Mouse (Mus musculus): ENCODE results near the gene Tspan12. TPM values are rescaled to one million over a fixed set of nuclear protein-coding genes. Genes with fewer than 3 reads are reported as not detected.
"Not testable (repeated sequence)": the region's sequence is repeated elsewhere in the genome, so short reads cannot be mapped to it uniquely, and the experiment has no call there.

Tspan12 gene
- polyA plus RNA-seq, 1 experiment = 2.2 TPM

DNA sequence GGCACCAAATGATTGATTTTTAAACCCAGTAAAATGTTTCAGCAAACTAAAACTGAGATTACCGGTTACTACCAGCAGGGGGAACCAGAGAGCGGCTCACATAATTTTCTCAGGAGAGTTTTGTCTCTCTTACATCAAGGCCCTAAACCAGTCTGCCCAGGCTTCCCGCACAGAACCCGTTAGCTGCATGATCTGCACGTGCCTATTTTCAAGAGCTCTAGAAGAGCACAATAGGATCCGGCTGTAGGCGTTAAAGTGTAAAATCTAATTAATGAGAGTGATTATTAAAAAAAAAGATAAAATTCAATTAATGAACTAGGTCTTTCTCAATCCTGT, 57.3 kb downstream of the Tspan12 start:
- Histone ChIP-seq H3K4me3 (ENCODE audit: low read depth, low read length) (no peak overlapping the region), H3K27me3 (ENCODE audit: control insufficient read depth, insufficient read depth, low read length, poor library complexity, severe bottlenecking) (no peaks in the 10 kb centered on the region), H3K9ac (ENCODE audit: low read depth, poor library complexity, severe bottlenecking) (no peak overlapping the region), H3K9me3 (replicated peaks; ENCODE audit: control insufficient read depth, insufficient read depth, low read length, poor library complexity, severe bottlenecking) (no peaks in the 10 kb centered on the region), H3K4me1 (ENCODE audit: control insufficient read depth, insufficient read depth, low read length) (no peaks in the 10 kb centered on the region), H3K36me3 (ENCODE audit: control insufficient read depth, insufficient read depth, low read length, poor library complexity, severe bottlenecking) (no peaks in the 10 kb centered on the region), H3K27ac (ENCODE audit: insufficient read depth, low read length) (no peak overlapping the region)
- TF ChIP-seq POLR2A (IDR thresholded peaks at IDR 0.05; ENCODE audit: insufficient read depth, low read length) = no peak
- TF ChIP-seq EP300 (IDR thresholded peaks at IDR 0.05; ENCODE audit: insufficient read depth, low read depth, low read length) = no peak
- TF ChIP-seq CTCF (IDR thresholded peaks at IDR 0.05; ENCODE audit: low read depth, low read length) = peak; percentile 15

DNA sequence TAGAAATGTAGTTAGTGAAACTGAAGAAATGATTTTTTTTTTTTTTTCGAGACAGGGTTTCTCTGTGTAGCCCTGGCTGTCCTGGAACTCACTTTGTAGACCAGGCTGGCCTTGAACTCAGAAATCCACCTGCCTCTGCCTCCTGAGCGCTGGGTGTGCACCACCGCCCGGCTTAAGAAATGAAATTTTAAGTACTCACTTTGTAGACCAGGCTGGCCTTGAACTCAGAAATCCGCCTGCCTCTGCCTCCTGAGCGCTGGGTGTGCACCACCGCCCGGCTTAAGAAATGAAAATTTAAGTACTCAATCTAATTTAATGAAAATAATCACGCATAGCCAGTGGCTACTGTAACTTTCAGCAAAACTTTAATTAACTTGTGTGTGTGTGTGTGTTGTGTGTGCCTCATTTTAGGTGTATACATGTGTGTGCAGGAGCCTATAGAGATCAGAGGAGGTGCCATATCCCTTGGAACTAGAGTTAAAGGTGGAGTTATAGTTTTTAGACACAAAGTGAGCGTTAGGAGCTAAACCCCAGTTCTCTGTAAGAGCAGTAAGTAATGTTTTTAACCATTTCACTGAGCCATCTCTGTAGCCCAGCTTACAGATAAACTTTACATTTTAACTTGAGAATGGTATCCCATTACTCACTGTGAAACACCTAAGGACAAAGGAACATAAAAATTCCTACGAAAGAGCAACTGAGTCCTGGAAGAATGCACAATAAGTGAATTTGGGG, 57.8 kb downstream of the Tspan12 start:
- Histone ChIP-seq H3K9me3 (replicated peaks; ENCODE audit: control insufficient read depth, insufficient read depth, low read length, poor library complexity, severe bottlenecking) (no peaks in the 10 kb centered on the region), H3K4me1 (ENCODE audit: control insufficient read depth, insufficient read depth, low read length) (no peaks in the 10 kb centered on the region), H3K36me3 (ENCODE audit: control insufficient read depth, insufficient read depth, low read length, poor library complexity, severe bottlenecking) (no peaks in the 10 kb centered on the region), H3K4me3 (ENCODE audit: low read depth, low read length) (no peak overlapping the region), H3K27me3 (ENCODE audit: control insufficient read depth, insufficient read depth, low read length, poor library complexity, severe bottlenecking) (no peaks in the 10 kb centered on the region), H3K9ac (ENCODE audit: low read depth, poor library complexity, severe bottlenecking) (no peak overlapping the region), H3K27ac (ENCODE audit: insufficient read depth, low read length) (no peak overlapping the region)
- no peak for TF ChIP-seq EP300 (IDR thresholded peaks at IDR 0.05; ENCODE audit: insufficient read depth, low read depth, low read length)
- TF ChIP-seq POLR2A (IDR thresholded peaks at IDR 0.05; ENCODE audit: insufficient read depth, low read length) = no peak
- TF ChIP-seq CTCF (IDR thresholded peaks at IDR 0.05; ENCODE audit: low read depth, low read length) = no peak

GRCm38 (mm10) chr6:21791307-21791706, 61.0 kb downstream of the Tspan12 start:
- TF ChIP-seq CTCF (IDR thresholded peaks at IDR 0.05; ENCODE audit: low read depth, low read length) = no peak
- no peak for TF ChIP-seq EP300 (IDR thresholded peaks at IDR 0.05; ENCODE audit: insufficient read depth, low read depth, low read length)
- no peak for TF ChIP-seq POLR2A (IDR thresholded peaks at IDR 0.05; ENCODE audit: insufficient read depth, low read length)
- Histone ChIP-seq H3K27me3 (ENCODE audit: control insufficient read depth, insufficient read depth, low read length, poor library complexity, severe bottlenecking) (no peaks in the 10 kb centered on the region), H3K4me1 (ENCODE audit: control insufficient read depth, insufficient read depth, low read length) (no peaks in the 10 kb centered on the region), H3K9ac (ENCODE audit: low read depth, poor library complexity, severe bottlenecking) (no peak overlapping the region), H3K36me3 (ENCODE audit: control insufficient read depth, insufficient read depth, low read length, poor library complexity, severe bottlenecking) (no peaks in the 10 kb centered on the region), H3K27ac (ENCODE audit: insufficient read depth, low read length) (no peak overlapping the region), H3K9me3 (replicated peaks; ENCODE audit: control insufficient read depth, insufficient read depth, low read length, poor library complexity, severe bottlenecking) (no peaks in the 10 kb centered on the region), H3K4me3 (ENCODE audit: low read depth, low read length) (no peak overlapping the region)

DNA sequence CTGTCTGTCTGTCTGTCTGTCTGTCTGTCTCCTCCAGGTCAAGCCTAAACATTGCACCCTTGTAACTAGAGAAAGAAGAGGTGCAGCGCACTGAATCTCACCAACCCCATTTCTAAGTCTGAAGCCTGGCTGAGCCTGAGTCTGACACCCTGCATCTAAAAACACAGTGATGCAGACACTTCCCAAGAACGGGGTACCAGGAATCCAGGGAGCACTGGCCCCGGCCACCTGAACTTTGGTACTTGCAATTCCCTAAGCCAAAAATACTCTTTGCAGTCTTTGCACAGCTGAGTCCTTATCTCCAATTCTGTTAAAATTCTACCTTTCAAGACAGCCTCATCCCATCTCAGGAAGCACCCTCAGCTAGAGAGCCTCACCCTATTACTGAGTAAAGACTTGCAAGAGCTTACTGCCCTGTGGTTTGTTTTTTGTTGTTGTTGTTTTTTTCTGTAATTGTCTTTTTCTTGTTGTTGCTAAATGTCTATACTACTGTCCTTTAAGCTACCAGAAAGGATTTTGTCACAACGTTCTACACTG, 61.7 kb downstream of the Tspan12 start:
- Histone ChIP-seq H3K9ac (ENCODE audit: low read depth, poor library complexity, severe bottlenecking) (no peak overlapping the region), H3K27ac (ENCODE audit: insufficient read depth, low read length) (no peak overlapping the region), H3K9me3 (replicated peaks; ENCODE audit: control insufficient read depth, insufficient read depth, low read length, poor library complexity, severe bottlenecking) (peaks cover 3% of the 10 kb centered on the region), H3K4me1 (ENCODE audit: control insufficient read depth, insufficient read depth, low read length) (no peaks in the 10 kb centered on the region), H3K4me3 (ENCODE audit: low read depth, low read length) (no peak overlapping the region), H3K27me3 (ENCODE audit: control insufficient read depth, insufficient read depth, low read length, poor library complexity, severe bottlenecking) (no peaks in the 10 kb centered on the region), H3K36me3 (ENCODE audit: control insufficient read depth, insufficient read depth, low read length, poor library complexity, severe bottlenecking) (no peaks in the 10 kb centered on the region)
- no peak for TF ChIP-seq CTCF (IDR thresholded peaks at IDR 0.05; ENCODE audit: low read depth, low read length)
- no peak for TF ChIP-seq EP300 (IDR thresholded peaks at IDR 0.05; ENCODE audit: insufficient read depth, low read depth, low read length)
- no peak for TF ChIP-seq POLR2A (IDR thresholded peaks at IDR 0.05; ENCODE audit: insufficient read depth, low read length)

GRCm38 (mm10) chr6:21790036-21790435, 62.3 kb downstream of the Tspan12 start:
- Histone ChIP-seq H3K9ac (ENCODE audit: low read depth, poor library complexity, severe bottlenecking) (no peak overlapping the region), H3K9me3 (replicated peaks; ENCODE audit: control insufficient read depth, insufficient read depth, low read length, poor library complexity, severe bottlenecking) (peaks cover 3% of the 10 kb centered on the region), H3K4me1 (ENCODE audit: control insufficient read depth, insufficient read depth, low read length) (no peaks in the 10 kb centered on the region)

DNA sequence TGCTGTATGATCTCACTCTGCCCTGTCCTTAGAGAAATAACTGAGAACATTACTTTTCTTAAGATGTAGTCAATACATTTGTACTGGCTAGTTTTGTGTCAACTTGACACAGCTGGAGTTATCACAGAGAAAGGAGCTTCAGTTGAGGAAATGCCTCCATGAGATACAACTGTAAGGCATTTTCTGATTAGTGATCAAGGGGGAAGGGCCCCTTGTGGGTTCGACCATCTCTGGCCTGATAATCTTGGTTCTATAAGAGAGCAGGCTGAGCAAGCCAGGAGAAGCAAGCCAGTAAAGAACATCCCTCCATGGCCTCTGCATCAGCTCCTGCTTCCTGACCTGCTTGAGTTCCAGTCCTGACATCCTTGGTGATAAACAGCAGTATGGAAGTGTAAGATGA, 62.7 kb downstream of the Tspan12 start:
- not testable (repeated sequence) for H3K9ac ChIP-seq (ENCODE audit: low read depth, poor library complexity, severe bottlenecking); H3K27ac ChIP-seq (ENCODE audit: insufficient read depth, low read length); H3K9me3 ChIP-seq (replicated peaks; ENCODE audit: control insufficient read depth, insufficient read depth, low read length, poor library complexity, severe bottlenecking); H3K36me3 ChIP-seq (ENCODE audit: control insufficient read depth, insufficient read depth, low read length, poor library complexity, severe bottlenecking); H3K4me1 ChIP-seq (ENCODE audit: control insufficient read depth, insufficient read depth, low read length); H3K4me3 ChIP-seq (ENCODE audit: low read depth, low read length); H3K27me3 ChIP-seq (ENCODE audit: control insufficient read depth, insufficient read depth, low read length, poor library complexity, severe bottlenecking)

More at GRCm38 (mm10) chr6:21790036-21790435, 62.3 kb downstream of the Tspan12 start:
- Histone ChIP-seq H3K27me3 (ENCODE audit: control insufficient read depth, insufficient read depth, low read length, poor library complexity, severe bottlenecking) (no peaks in the 10 kb centered on the region), H3K27ac (ENCODE audit: insufficient read depth, low read length) (no peak overlapping the region), H3K36me3 (ENCODE audit: control insufficient read depth, insufficient read depth, low read length, poor library complexity, severe bottlenecking) (no peaks in the 10 kb centered on the region), H3K4me3 (ENCODE audit: low read depth, low read length) (no peak overlapping the region)
- TF ChIP-seq EP300 (IDR thresholded peaks at IDR 0.05; ENCODE audit: insufficient read depth, low read depth, low read length) = no peak
- TF ChIP-seq CTCF (IDR thresholded peaks at IDR 0.05; ENCODE audit: low read depth, low read length) = no peak
- TF ChIP-seq POLR2A (IDR thresholded peaks at IDR 0.05; ENCODE audit: insufficient read depth, low read length) = no peak
